Mouse (Mus musculus) 3134 (cell line): ENCODE data around the gene Col25a1.

Source experiments
- DNase-seq: peaks from one replicate; pipeline ENCODE4 v3.0.0-alpha.2; 2011; ENCODE audit warnings: low spot score; ENCODE audit not compliant: insufficient read length; ENCODE audit errors: extremely low read depth

Gene Col25a1

DNA sequence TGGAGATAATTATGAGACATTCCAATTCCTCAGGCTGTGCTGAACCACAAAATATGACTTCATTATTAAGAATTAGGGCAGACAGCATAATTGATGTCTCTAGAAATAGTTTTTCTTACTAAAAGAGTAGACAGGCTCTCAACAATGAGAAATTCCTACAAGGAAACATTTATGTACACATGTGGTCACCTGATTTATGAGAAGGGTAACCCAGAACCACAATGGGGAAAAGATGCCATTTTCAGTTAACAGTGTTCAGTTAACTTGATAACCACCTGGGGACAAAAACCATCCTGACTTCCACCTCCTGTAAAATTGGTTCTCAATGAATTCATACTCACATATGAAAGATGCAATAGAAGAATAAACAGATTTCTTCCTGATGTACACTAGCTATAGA lies 305.7 kb downstream of the Col25a1 start:
- no peak for DNase-seq

DNA sequence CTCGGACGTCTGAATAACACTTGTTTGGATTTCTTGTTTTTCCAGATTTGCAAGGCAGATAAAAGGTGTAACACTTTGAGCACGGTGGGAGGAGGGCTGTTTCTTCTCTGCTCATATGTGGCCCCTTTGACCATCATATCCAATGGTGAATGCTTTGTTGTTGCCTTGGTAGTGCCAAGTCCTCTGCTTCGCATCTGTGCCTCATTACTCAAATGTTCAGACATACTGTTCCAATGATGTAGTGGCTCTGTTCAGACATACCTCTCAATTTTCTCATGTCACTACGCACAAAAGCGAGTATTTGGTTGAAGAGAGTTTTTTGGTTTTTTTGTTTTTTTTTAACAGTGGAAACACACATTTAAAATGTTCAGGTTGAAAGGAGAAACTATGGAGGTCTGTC lies 308.5 kb downstream of the Col25a1 start:
- no peak for DNase-seq

DNA sequence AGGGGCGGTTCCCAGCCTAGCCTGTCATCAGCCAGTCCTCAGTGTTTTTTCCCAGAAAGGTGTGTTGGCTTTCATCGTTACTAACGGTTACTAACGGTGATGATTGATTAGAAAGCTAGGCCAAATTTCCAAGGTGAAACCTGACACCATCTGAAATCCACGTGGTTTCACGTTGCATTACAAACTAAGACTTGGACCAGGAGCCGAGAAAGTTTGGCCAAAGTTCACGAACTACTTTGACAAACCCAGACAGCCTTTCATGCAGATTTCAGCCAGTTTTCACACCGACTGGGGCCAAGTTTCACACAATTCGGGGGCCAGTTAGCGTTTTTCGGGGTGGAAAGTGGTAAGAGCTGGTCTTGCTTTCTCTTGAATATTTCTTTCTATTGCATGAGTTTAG lies 309.4 kb downstream of the Col25a1 start:
- DNase-seq: no peak

- no peak for DNase-seq
These were observed 312.7 kb downstream of the Col25a1 start for GRCm38 (mm10) chr3:130443842-130444627.

- DNase-seq: no peak
These were observed 318.6 kb downstream of the Col25a1 start for GRCm38 (mm10) chr3:130449864-130450263.

DNA sequence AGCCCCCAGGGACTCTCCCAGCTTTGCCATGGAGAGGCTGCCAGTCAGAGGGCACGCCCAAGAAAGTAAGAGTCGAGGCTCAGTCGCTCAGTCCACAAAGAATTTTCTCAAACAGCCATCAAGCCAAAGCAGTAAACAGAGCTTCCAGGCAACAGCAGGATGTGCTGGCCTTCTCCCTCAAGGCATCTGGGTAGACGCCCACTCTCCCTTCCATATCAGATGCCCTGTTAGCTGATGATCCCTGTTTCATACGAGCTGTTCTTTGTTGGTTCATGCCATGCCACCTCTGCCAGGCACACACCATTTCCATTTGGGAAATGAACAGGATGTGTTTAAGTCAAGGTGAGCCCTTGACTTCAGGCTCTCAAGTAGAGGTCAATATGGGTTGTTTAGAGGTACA lies 334.1 kb downstream of the Col25a1 start:
- DNase-seq: no peak

DNA sequence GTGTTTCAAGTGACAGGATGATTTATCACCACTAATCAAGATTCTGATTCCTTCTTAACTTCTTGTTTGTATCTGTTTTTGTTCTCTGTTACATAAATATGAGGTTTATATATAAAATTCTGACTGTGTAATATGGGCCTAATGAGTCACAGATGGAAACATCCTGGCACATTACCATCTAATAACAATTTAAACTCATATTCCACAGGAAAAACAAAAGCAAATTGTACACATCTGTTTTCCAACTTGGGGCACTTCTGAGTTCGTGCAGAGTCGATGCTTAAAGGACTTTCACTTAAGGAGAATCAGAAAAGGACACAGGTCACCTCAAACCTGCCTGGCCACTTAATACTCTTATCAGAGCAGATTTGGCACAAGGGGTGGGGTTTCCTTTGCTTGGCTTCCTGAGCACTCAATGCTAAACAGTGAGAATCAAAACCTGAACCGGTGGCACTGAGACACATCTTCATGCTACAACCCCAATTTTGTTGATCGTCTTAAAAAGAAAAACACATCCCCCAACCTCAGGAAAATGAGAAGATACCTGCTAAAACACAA lies 342.0 kb downstream of the Col25a1 start:
- DNase-seq: no peak

- DNase-seq: no peak
These were observed 342.7 kb downstream of the Col25a1 start for GRCm38 (mm10) chr3:130473970-130474369.

GRCm38 (mm10) chr3:130482513-130482912 lies 351.2 kb downstream of the Col25a1 start:
- no peak for DNase-seq

DNA sequence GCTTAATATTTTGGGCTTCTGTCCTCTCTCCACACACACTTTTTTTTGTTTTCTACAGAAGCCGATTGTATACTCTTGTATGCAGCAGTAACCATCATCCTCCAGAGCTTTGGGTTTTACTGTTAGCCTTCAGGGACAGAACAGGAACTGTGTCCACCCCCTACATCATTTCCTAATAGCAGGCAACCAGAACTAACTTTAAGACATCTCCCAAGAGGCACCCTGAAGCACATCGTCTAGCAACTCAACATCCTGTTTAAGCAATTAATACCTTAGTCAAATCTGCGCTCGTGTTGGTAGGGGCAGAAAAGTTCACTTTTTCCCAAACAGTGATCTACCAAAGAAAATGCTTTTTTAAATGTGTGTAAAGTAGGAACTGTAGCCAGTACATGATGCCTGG lies 357.5 kb downstream of the Col25a1 start:
- no peak for DNase-seq

DNA sequence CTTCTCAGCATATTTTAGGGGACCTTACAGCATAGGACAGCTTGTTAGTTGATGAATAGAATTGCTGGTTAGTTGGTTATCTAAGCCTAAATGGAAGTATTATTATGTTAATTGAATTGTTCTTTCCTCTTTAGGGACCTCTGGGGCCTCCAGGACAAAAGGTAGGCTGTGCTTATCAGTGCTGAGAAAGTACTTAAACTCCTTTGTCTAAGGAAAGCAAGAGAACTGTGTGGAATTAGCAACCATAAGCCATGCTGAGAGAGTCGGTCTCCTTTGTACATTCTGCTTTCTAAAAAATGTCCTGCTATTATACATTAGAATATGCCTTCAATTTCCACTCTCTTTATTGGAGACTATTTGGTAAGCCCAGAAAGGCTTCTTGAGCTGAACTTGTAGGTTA lies 362.9 kb downstream of the Col25a1 start:
- no peak for DNase-seq

- DNase-seq: no peak
These were observed 363.5 kb downstream of the Col25a1 start for GRCm38 (mm10) chr3:130494665-130495396.

DNA sequence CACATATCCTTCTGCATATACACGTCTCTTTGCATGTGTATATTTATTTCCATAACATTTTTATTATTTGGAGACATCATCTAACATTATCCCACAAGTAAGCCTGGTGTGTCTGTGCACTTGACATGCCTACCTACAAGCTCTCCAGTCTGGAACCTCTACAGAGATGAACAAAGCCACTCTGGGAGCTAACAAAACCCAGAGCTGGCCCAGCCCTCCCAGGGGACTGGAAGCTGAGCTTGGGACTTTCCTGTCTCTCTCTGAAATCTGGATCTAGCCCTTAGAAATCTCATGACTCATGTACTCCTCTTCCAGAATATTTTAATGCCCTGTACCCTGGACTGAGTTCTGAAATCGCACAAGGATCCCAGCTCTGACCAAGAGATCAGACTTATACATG lies 365.7 kb downstream of the Col25a1 start:
- DNase-seq: no peak

- no peak for DNase-seq
These were observed 370.4 kb downstream of the Col25a1 start for GRCm38 (mm10) chr3:130501713-130502112.

- no peak for DNase-seq
These were observed 377.0 kb downstream of the Col25a1 start for GRCm38 (mm10) chr3:130508330-130508729.

- DNase-seq: no peak
These were observed 387.2 kb downstream of the Col25a1 start for GRCm38 (mm10) chr3:130518457-130518879.

DNA sequence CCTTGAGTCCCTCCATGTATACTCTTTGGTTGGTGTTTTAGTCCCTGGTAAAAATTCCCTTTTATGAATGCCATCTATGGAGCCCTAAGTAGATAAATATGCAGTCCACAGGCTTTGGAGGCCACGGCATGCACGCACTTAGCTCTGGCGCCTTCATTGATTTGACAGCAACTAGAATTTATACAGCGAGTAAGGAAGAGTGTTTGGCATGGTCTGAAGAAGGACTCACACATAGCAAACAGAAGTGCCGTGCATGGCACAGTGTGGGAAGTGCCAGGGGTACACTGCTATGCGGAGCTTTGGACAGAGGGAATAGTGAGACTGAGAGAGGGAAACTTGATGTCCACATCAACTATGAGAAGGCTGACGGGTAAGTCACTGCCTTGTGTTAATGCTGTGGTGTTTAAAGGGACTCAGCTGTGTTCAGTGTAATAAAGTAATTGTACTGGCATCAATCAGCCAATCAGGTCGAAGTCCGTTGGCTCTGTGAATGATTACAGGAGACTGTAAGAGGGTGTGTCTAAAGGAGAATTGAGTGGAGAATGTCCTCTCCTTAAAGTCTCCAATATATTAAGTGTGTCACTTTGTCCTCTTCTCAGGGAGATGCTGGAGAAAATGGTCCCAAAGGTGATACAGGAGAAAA lies 390.7 kb downstream of the Col25a1 start:
- DNase-seq: no peak

- no peak for DNase-seq
These were observed 391.7 kb downstream of the Col25a1 start for GRCm38 (mm10) chr3:130523019-130523418.

DNA sequence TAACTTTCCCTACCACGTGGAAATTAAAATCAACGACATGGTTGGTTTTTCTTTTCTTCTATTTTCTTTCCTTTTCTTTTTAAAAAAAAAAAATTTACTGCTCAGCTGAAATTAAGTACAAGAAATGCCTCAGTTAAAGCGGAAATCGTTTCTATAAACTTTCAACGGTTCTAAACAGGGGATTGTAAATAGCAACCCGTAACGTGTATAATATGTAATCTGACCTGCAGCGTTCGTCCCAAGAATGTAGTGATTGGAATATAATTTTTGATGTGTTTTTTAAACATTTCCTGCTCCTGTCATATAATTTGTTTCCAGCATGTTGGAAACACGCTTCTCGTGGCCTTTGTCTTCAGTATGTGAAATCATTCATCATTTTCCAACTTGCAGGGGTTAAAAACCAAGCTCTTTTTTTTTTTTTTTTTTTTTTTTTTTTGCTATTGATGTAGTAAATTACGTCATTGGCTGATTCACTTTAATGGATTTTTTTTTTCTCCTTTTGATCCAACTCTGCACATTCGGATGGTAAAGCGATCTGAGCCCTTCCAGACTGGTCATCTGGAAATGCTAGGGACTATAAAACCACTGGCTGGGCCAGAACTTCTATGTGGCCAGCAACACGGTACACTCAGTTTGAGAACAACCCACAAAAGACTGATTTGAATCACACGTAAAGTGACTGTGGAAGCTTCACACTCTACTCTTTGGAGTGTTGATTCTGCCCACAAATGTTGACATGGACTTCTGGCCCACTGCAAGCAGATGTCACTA lies 393.3 kb downstream of the Col25a1 start:
- no peak for DNase-seq

- DNase-seq: no peak
These were observed 403.7 kb downstream of the Col25a1 start for GRCm38 (mm10) chr3:130535021-130535420.

DNA sequence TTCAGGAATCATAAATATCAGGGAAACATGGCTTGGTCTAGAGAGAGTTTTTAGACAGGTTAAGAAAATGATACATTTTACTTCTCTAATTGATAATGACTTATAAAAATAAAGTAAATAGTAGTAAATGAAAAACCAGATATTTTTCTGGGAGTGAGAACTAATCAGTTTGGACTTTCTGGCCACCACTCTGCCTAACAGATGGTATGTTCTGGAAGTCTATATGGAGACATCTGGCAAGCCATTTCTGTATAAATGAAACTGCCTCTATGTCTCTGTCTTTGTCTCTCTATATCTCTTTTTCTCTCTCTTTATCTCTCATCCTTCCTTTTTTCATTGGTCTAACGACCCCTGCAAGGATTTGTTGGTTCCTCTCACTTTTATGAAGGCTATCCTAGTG lies 410.2 kb downstream of the Col25a1 start:
- no peak for DNase-seq
